Mouse (Mus musculus): ENCODE measurements around the gene Stat5b.

- no peak for TF ChIP-seq CTCF (IDR thresholded peaks at IDR 0.05; ENCODE audit: insufficient read depth, low read length)
- TF ChIP-seq POLR2A (IDR thresholded peaks at IDR 0.05; ENCODE audit: borderline replicate concordance, extremely low read depth, low read depth, low read length) = no peak
These were observed 6.4 kb downstream of the Stat5b start for GRCm38 (mm10) chr11:100844121-100844520.

All from lung, adult 2 months (tissue).